Mouse (Mus musculus) MEL (cell line): ENCODE measurements around the gene Spag9. TPM values are rescaled to one million over a fixed set of nuclear protein-coding genes. Genes with fewer than 3 reads are reported as not detected.

Experiments
- DNase-seq: peaks from one replicate; pipeline ENCODE4 v3.0.0; 2011; ENCODE audit warnings: low read depth, low spot score
- H3K27ac ChIP-seq: 2 replicates; pipeline ENCODE4 v1.5.1; 2012; ENCODE audit warnings: low read depth, mild to moderate bottlenecking, control low read depth, low read length, moderate library complexity; ENCODE audit not compliant: control insufficient read depth
- H3K27me3 ChIP-seq, 2 experiments: fragments of 150-350 bp in 1 of 2; sonication (generic) in 1 of 2; 2 replicates each; pipeline ENCODE4 v1.6.1; 2012; ENCODE audit warnings: low read length in 2 of 2, mild to moderate bottlenecking in 2 of 2, improper control_type of control experiment in 1 of 2, moderate library complexity in 1 of 2; ENCODE audit not compliant: insufficient read depth in 2 of 2, control insufficient read depth in 1 of 2
- H3K36me3 ChIP-seq, 2 experiments: 2 replicates each; pipeline ENCODE4 v1.6.1; 2012 to 2014; ENCODE audit warnings: low read length in 2 of 2, improper control_type of control experiment in 1 of 2, inconsistent platforms in 1 of 2, mild to moderate bottlenecking in 1 of 2; ENCODE audit not compliant: insufficient read depth in 2 of 2, control insufficient read depth in 1 of 2
- H3K4me1 ChIP-seq, 2 experiments: fragments of 150-350 bp in 1 of 2; sonication (generic) in 1 of 2; 2 replicates each; pipeline ENCODE4 v1.6.1; 2012; ENCODE audit warnings: low read length in 2 of 2, improper control_type of control experiment in 1 of 2, mild to moderate bottlenecking in 1 of 2; ENCODE audit not compliant: insufficient read depth in 2 of 2, control insufficient read depth in 1 of 2
- H3K4me3 ChIP-seq, 2 experiments: fragments of 150-350 bp in 1 of 2; sonication (generic) in 1 of 2; 2 replicates each; pipeline ENCODE4 v1.5.1; 2012; ENCODE audit warnings: low read depth in 2 of 2, low read length in 2 of 2, mild to moderate bottlenecking in 2 of 2, moderate library complexity in 2 of 2, control low read depth in 1 of 2, improper control_type of control experiment in 1 of 2; ENCODE audit not compliant: control insufficient read depth in 1 of 2, insufficient read depth in 1 of 2
- H3K79me2 ChIP-seq: 2 replicates; pipeline ENCODE4 v1.6.1; 2012; ENCODE audit warnings: mild to moderate bottlenecking, low read length, moderate library complexity; ENCODE audit not compliant: control insufficient read depth, poor library complexity, insufficient read depth
- H3K9ac ChIP-seq: 2 replicates; pipeline ENCODE4 v1.6.1; 2012; ENCODE audit warnings: low read depth, mild to moderate bottlenecking, control low read depth, low read length, moderate library complexity; ENCODE audit not compliant: control insufficient read depth, poor library complexity, severe bottlenecking
- H3K9me3 ChIP-seq: fragments of 150-350 bp; sonication (generic); replicated peaks from 2 replicates; pipeline ENCODE4 v1.6.1; 2012; ENCODE audit warnings: mild to moderate bottlenecking, low read length, improper control_type of control experiment, moderate library complexity; ENCODE audit not compliant: insufficient read depth
- BHLHE40 ChIP-seq: IDR thresholded peaks from 2 replicates; pipeline ENCODE4 v1.6.1; 2012; ENCODE audit warnings: low read depth, mild to moderate bottlenecking, inconsistent platforms, low read length, improper control_type of control experiment, borderline replicate concordance
- CHD1 ChIP-seq: IDR thresholded peaks from 2 replicates; pipeline ENCODE4 v1.6.1; 2012; ENCODE audit warnings: low read depth, mild to moderate bottlenecking, inconsistent platforms, low read length, improper control_type of control experiment
- CHD2 ChIP-seq: IDR thresholded peaks from 2 replicates; pipeline ENCODE4 v1.6.1; 2011; ENCODE audit warnings: low read length, improper control_type of control experiment
- CTCF ChIP-seq, 3 experiments: IDR thresholded peaks in 2 of 3; conservative IDR thresholded peaks in 1 of 3; 2 replicates each; pipeline ENCODE4 v1.5.1; 2011 to 2012; ENCODE audit warnings: low read length in 3 of 3, low read depth in 2 of 3, mild to moderate bottlenecking in 2 of 3, improper control_type of control experiment in 1 of 3, inconsistent platforms in 1 of 3, mixed read lengths in 1 of 3, moderate library complexity in 1 of 3; ENCODE audit not compliant: control insufficient read depth in 1 of 3, insufficient read depth in 1 of 3, poor library complexity in 1 of 3, severe bottlenecking in 1 of 3
- EP300 ChIP-seq, 2 experiments: IDR thresholded peaks; 2 replicates each; pipeline ENCODE4 v1.6.1; 2011; ENCODE audit warnings: improper control_type of control experiment in 2 of 2, low read length in 2 of 2, low read depth in 1 of 2, mild to moderate bottlenecking in 1 of 2
- HCFC1 ChIP-seq: IDR thresholded peaks from 2 replicates; pipeline ENCODE4 v1.6.1; 2012; ENCODE audit warnings: low read depth, mild to moderate bottlenecking, inconsistent platforms, low read length, improper control_type of control experiment, moderate library complexity
- JUND ChIP-seq: IDR thresholded peaks from 2 replicates; pipeline ENCODE4 v1.6.1; 2011; ENCODE audit warnings: low read depth, mild to moderate bottlenecking, improper control_type of control experiment, low read length
- KAT2A ChIP-seq: conservative IDR thresholded peaks from 2 replicates; pipeline ENCODE4 v1.6.1; 2012; ENCODE audit warnings: low read depth, low read length, improper control_type of control experiment, inconsistent platforms
- MAFK ChIP-seq: IDR thresholded peaks from 2 replicates; pipeline ENCODE4 v1.6.1; 2011; ENCODE audit warnings: low read depth, mild to moderate bottlenecking, low read length, improper control_type of control experiment, borderline replicate concordance
- MEF2A ChIP-seq: IDR thresholded peaks from 2 replicates; pipeline ENCODE4 v1.6.1; 2014; ENCODE audit warnings: low read depth, mild to moderate bottlenecking, inconsistent platforms, low read length, improper control_type of control experiment; ENCODE audit not compliant: poor library complexity, insufficient replicate concordance, severe bottlenecking; ENCODE audit errors: extremely low read depth
- MYB ChIP-seq: IDR thresholded peaks from 2 replicates; pipeline ENCODE4 v1.6.1; 2011; ENCODE audit warnings: mild to moderate bottlenecking, low read depth, low read length, improper control_type of control experiment
- MYC ChIP-seq: IDR thresholded peaks from 2 replicates; pipeline ENCODE4 v1.6.1; 2011; ENCODE audit warnings: low read depth, mild to moderate bottlenecking, low read length, improper control_type of control experiment, moderate library complexity
- NRF1 ChIP-seq: IDR thresholded peaks from 2 replicates; pipeline ENCODE4 v1.6.1; 2014; ENCODE audit warnings: low read depth, mild to moderate bottlenecking, inconsistent platforms, low read length, improper control_type of control experiment, moderate library complexity; ENCODE audit not compliant: poor library complexity, insufficient read depth, severe bottlenecking
- POLR2AphosphoS2 ChIP-seq: IDR thresholded peaks from 2 replicates; pipeline ENCODE4 v1.6.1; 2011; ENCODE audit warnings: low read length, improper control_type of control experiment
- RAD21 ChIP-seq: IDR thresholded peaks from 2 replicates; pipeline ENCODE4 v1.6.1; 2011; ENCODE audit warnings: mild to moderate bottlenecking, low read depth, low read length, improper control_type of control experiment
- SIN3A ChIP-seq: IDR thresholded peaks from 2 replicates; pipeline ENCODE4 v1.6.1; 2012; ENCODE audit warnings: low read length, improper control_type of control experiment, inconsistent platforms
- SMC3 ChIP-seq: IDR thresholded peaks from 2 replicates; pipeline ENCODE4 v1.6.1; 2011; ENCODE audit warnings: low read depth, low read length, improper control_type of control experiment
- TBP ChIP-seq: IDR thresholded peaks from 2 replicates; pipeline ENCODE4 v1.8.0; 2011; ENCODE audit warnings: low read depth, low read length, improper control_type of control experiment
- UBTF ChIP-seq: IDR thresholded peaks from 2 replicates; pipeline ENCODE4 v1.6.1; 2012; ENCODE audit warnings: low read depth, mild to moderate bottlenecking, inconsistent platforms, low read length, improper control_type of control experiment, moderate library complexity, borderline replicate concordance; ENCODE audit not compliant: insufficient read depth
- USF2 ChIP-seq, 2 experiments: IDR thresholded peaks; 2 replicates each; pipeline ENCODE4 v1.6.1; 2011 to 2012; ENCODE audit warnings: improper control_type of control experiment in 2 of 2, low read length in 2 of 2, borderline replicate concordance in 1 of 2, inconsistent platforms in 1 of 2, low read depth in 1 of 2, mild to moderate bottlenecking in 1 of 2; ENCODE audit not compliant: insufficient read depth in 1 of 2
- ZKSCAN1 ChIP-seq: IDR thresholded peaks from 2 replicates; pipeline ENCODE4 v1.6.1; 2012; ENCODE audit warnings: low read depth, mild to moderate bottlenecking, inconsistent platforms, low read length, improper control_type of control experiment, moderate library complexity
- ZMIZ1 ChIP-seq: IDR thresholded peaks from 2 replicates; pipeline ENCODE4 v1.6.1; 2012; ENCODE audit warnings: low read depth, mild to moderate bottlenecking, inconsistent platforms, low read length, improper control_type of control experiment, moderate library complexity
- polyA plus RNA-seq, 2 experiments: library from polyadenylated mRNA; stranded (reverse) in 1 of 2; unstranded in 1 of 2; fragments of >175 nt in 1 of 2; fragments of >200 nt in 1 of 2; gene quantifications; 2 replicates each; pipeline versions ENCODE4 v1.2.1 to v1.2.4; 2012; ENCODE audit warnings: low replicate concordance in 2 of 2, low read depth in 1 of 2; ENCODE audit not compliant: insufficient read length in 2 of 2, insufficient read depth in 1 of 2, missing spikeins in 1 of 2
- total RNA-seq: library from RNA; depleted of rRNA; stranded (reverse); fragments of 300-350 nt; gene quantifications from 2 replicates; pipeline ENCODE4 v1.2.3, GENCODE M21; 2012

The Spag9 gene
- total and polyA plus RNA-seq, 3 experiments, result 18.9 to 279 (median 20.6) TPM

GRCm38 (mm10) chr11:94159066-94159880 lies 163.4 kb downstream of the Spag9 start:
- Histone ChIP-seq H3K4me1 (no peaks in the 10 kb centered on the region), H3K36me3 (no peaks in the 10 kb centered on the region), H3K9me3 (no peaks in the 10 kb centered on the region), H3K27ac (no peak overlapping the region), H3K4me3 (no peak overlapping the region), H3K9ac (no peak overlapping the region), H3K79me2 (no peaks in the 10 kb centered on the region), H3K27me3 (peaks cover 11 to 13% of the 10 kb centered on the region in 2 experiments)
- no peak for TF ChIP-seq SIN3A
- TF ChIP-seq UBTF, result no peak
- TF ChIP-seq CHD2, result no peak
- TF ChIP-seq MEF2A, result no peak
- TF ChIP-seq CTCF (IDR thresholded peaks at IDR 0.05 in 2 of 3, conservative IDR thresholded peaks at IDR 0.05 in 1 of 3; ENCODE audit: control insufficient read depth in 1 of 3, insufficient read depth in 1 of 3, low read depth in 2 of 3, low read length in 3 of 3, poor library complexity in 1 of 3, severe bottlenecking in 1 of 3), result no peak
- TF ChIP-seq JUND, result no peak
- DNase-seq, result no peak

DNA sequence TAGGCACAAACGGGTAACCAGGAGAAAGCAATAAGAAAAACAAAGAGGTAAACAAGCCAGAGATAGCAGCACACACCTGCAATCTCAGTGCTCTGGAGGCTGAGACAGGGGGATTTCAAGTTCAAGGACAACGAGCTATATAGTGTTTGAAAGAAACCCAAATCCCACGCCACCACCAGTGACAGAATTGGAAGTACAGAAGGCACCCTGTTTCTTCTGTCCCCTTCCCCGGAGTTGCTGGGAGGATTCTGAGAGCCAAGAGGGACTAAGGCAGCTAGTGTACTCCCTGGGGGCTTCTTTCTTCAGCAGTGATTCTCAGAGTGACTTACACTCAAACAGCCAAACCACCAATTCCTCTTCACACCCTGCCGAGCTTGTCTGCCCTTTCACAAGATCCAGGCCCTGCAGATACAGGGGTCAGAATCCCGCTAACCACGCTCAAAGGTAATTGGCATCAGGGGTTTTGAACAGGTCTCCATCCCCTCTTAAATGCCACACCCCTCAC lies 164.1 kb downstream of the Spag9 start:
- H3K27ac ChIP-seq, result no peak overlapping the region
- H3K4me1 ChIP-seq, result no peaks in the 10 kb centered on the region

More for the DNA sequence above, 164.1 kb downstream of the Spag9 start:
- no peak for DNase-seq
- no peaks in the 10 kb centered on the region for H3K9me3 ChIP-seq
- no peaks in the 10 kb centered on the region for H3K79me2 ChIP-seq
- H3K9ac ChIP-seq, result no peak overlapping the region
- no peaks in the 10 kb centered on the region for H3K36me3 ChIP-seq
- no peak overlapping the region for H3K4me3 ChIP-seq
- no peak for TF ChIP-seq ZMIZ1
- no peak for TF ChIP-seq NRF1
- TF ChIP-seq BHLHE40, result no peak
- no peak for TF ChIP-seq KAT2A
- no peak for TF ChIP-seq RAD21
- no peak for TF ChIP-seq HCFC1
- TF ChIP-seq EP300 (IDR thresholded peaks at IDR 0.05; ENCODE audit: low read depth in 1 of 2, low read length in 2 of 2), result no peak
- TF ChIP-seq MAFK, result no peak
- no peak for TF ChIP-seq UBTF
- no peak for TF ChIP-seq USF2 (IDR thresholded peaks at IDR 0.05; ENCODE audit: borderline replicate concordance in 1 of 2, insufficient read depth in 1 of 2, low read depth in 1 of 2, low read length in 2 of 2)
- TF ChIP-seq CHD2, result no peak
- no peak for TF ChIP-seq SMC3
- TF ChIP-seq POLR2AphosphoS2, result no peak
- TF ChIP-seq MYC, result no peak
- TF ChIP-seq ZKSCAN1, result no peak
- no peak for TF ChIP-seq CHD1
- no peak for TF ChIP-seq MYB
- no peak for TF ChIP-seq TBP
- TF ChIP-seq, all 39 proteins: peak for 0
- H3K27me3 ChIP-seq, result peaks cover 11 to 16% of the 10 kb centered on the region in 2 experiments
